ENCODE assay signal across 9 mouse cellular contexts in the genomic region with DNA sequence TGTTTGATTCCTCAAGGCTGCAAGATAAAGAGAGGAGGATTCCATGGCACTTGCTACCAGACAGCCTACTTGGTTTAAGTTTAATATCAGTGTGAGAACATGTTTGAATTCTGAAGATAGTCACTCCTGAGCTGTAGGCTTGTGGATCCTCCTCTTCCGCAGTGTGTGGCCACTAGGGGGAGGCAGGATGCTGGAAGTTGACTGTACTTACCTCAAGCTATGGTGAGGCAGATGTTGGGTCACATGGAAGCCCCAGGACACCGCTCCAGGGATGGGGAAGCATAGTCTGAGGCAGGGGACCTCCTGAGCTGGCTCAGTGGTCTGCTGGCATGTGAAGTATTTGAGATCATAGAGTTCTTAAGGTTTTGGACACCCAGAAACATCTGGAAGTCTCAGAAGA.
A peak's percentile ranks its signal among the peaks of the same experiment; 100 is the strongest.
DNase-seq lines count a peak whose midpoint lies in the region; ATAC-seq lines count a peak whose summit lies in the region.
"Had no signal": no experiment of that assay in that cellular context is flagged by ENCODE, and none has a peak within 500 bp of the region (broad histone marks: within the 10 kb centered on the region; RNA-seq: fewer than 3 reads in every experiment).

No protein-coding gene starts in this region.

- H3K36me3 ChIP-seq in liver, embryonic 12.5 days: no peaks in the 10 kb centered on the region
- H3K36me3 ChIP-seq in embryonic facial prominence, embryonic 11.5 days (replicated peaks; ENCODE audit: control insufficient read depth, insufficient read depth, low read depth, low read length): no peaks in the 10 kb centered on the region
- H3K36me3 ChIP-seq: embryonic facial prominence, embryonic 13.5 days had no signal

- intact Hi-C loops in left cerebral cortex, postnatal 25 days (cut with DNase I): no loop called here

- no peaks in the 10 kb centered on the region for H3K9me3 ChIP-seq in liver, embryonic 12.5 days (replicated peaks)
- no peaks in the 10 kb centered on the region for H3K9me3 ChIP-seq in embryonic facial prominence, embryonic 11.5 days (replicated peaks; ENCODE audit: control insufficient read depth, low read length)
- H3K9me3 ChIP-seq: embryonic facial prominence, embryonic 13.5 days had no signal

- no peaks in the 10 kb centered on the region for H3K4me1 ChIP-seq in liver, embryonic 12.5 days
- H3K4me1 ChIP-seq in embryonic facial prominence, embryonic 11.5 days (ENCODE audit: control insufficient read depth, insufficient read depth, low read length): no peaks in the 10 kb centered on the region
- H3K4me1 ChIP-seq: embryonic facial prominence, embryonic 13.5 days had no signal

- H3K27me3 ChIP-seq in liver, embryonic 12.5 days (replicated peaks): no peaks in the 10 kb centered on the region
- H3K27me3 ChIP-seq in embryonic facial prominence, embryonic 11.5 days (ENCODE audit: control insufficient read depth, insufficient read depth, low read length): no peaks in the 10 kb centered on the region
- H3K27me3 ChIP-seq: embryonic facial prominence, embryonic 13.5 days had no signal

- no peak overlapping the region for H3K4me2 ChIP-seq in liver, embryonic 12.5 days
- no peak overlapping the region for H3K4me2 ChIP-seq in embryonic facial prominence, embryonic 11.5 days (ENCODE audit: low read depth, low read length)
- H3K4me2 ChIP-seq: embryonic facial prominence, embryonic 13.5 days had no signal

- 27% methylated on average over 2 of the region's 2 CpGs for WGBS in liver, embryonic 12.5 days (ENCODE audit: insufficient replicate concordance)
- WGBS in embryonic facial prominence, embryonic 11.5 days: 50% methylated on average over 2 of the region's 2 CpGs

- DNase-seq in adrenal gland, postnatal 10 days: peak; percentile 53
- DNase-seq in adrenal gland, adult (ENCODE audit: inconsistent age in 2 of 2, low spot score in 1 of 2): no peak
- DNase-seq in liver: peak; percentile 4
- DNase-seq in embryonic facial prominence, embryonic 11.5 days (ENCODE audit: low spot score): peak; percentile 35
- peak; percentile 6 to 32 for DNase-seq in left cerebral cortex, postnatal 25 days (ENCODE audit: low spot score in 2 of 2)
- DNase-seq in yolk sac, embryonic 10.5 days (ENCODE audit: low spot score): no peak

- H3K9ac ChIP-seq in liver, embryonic 12.5 days: no peak overlapping the region
- no peak overlapping the region for H3K9ac ChIP-seq in embryonic facial prominence, embryonic 11.5 days (replicated peaks; ENCODE audit: low read length)
- H3K9ac ChIP-seq: embryonic facial prominence, embryonic 13.5 days had no signal

- H3K4me3 ChIP-seq in liver, embryonic 12.5 days: no peak overlapping the region
- H3K4me3 ChIP-seq in embryonic facial prominence, embryonic 11.5 days (ENCODE audit: low read depth, low read length): no peak overlapping the region
- H3K4me3 ChIP-seq: embryonic facial prominence, embryonic 13.5 days had no signal

- H3K27ac ChIP-seq in liver, embryonic 12.5 days: no peak overlapping the region
- no peak overlapping the region for H3K27ac ChIP-seq in embryonic facial prominence, embryonic 11.5 days (replicated peaks; ENCODE audit: low read depth, low read length)
- H3K27ac ChIP-seq: embryonic facial prominence, embryonic 13.5 days had no signal

- ATAC-seq in liver, embryonic 12.5 days: no peak
- no peak; the same call in 1 of the 2 replicates for ATAC-seq in embryonic facial prominence, embryonic 11.5 days (replicated peaks; ENCODE audit: insufficient number of reproducible peaks, low FRiP score, low TSS enrichment, low read depth)
- no peak for ATAC-seq in megakaryocyte progenitor cell, adult 5-6 weeks (replicated peaks; ENCODE audit: poor library complexity)

Comparison
In these comparisons a context has a peak if more than half of its experiments do, and no peak if none do; other contexts are left out.
1. DNase-seq: peak in adrenal gland, postnatal 10 days (single experiment), liver (single experiment), embryonic facial prominence, embryonic 11.5 days (single experiment) and left cerebral cortex, postnatal 25 days (2 of 2); none in adrenal gland, adult (0 of 2) and yolk sac, embryonic 10.5 days (single experiment).